Comparison of ENCODE assay signal across 22 mouse cellular contexts in the genomic region with DNA sequence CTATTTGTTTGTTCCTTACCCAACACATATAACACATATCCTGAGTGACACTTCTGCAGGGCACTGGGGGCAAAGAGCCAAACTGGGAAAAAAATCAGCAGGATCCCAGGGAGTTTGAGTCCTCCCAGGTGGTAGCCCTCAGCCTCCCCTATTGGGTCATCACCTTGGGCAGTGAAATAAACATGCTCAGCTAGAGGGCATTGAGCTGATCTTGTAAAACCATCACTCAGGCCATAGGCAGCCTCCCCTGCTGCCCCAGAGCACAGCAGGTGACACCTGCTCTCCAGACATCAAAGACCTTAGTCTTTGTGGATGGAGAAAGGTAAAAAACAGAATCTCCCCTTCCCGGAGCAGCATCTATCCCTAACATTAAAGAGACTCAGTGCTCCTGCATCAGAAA. TPM values are rescaled to one million over a fixed set of nuclear protein-coding genes. Genes with fewer than 3 reads are reported as not detected.
A peak's percentile ranks its signal among the peaks of the same experiment; 100 is the strongest.
DNase-seq lines count a peak whose midpoint lies in the region; ATAC-seq and TF ChIP-seq lines count a peak whose summit lies in the region.
"Had no signal": no experiment of that assay in that cellular context is flagged by ENCODE, and none has a peak within 500 bp of the region (broad histone marks: within the 10 kb centered on the region; RNA-seq: fewer than 3 reads in every experiment).

No protein-coding gene starts in this region.

- no peak for TF ChIP-seq POLR2A in ES-Bruce4 (IDR thresholded peaks at IDR 0.05; ENCODE audit: insufficient read depth, low read length)

- H3K4me3 ChIP-seq in kidney, embryonic 15.5 days (replicated peaks) = no peak overlapping the region
- H3K4me3 ChIP-seq in ES-Bruce4 (ENCODE audit: low read depth, low read length) = no peak overlapping the region
- H3K4me3 ChIP-seq in stomach, postnatal 0 days (ENCODE audit: low read depth, low read length) = no peak overlapping the region
- H3K4me3 ChIP-seq: forebrain, embryonic 10.5 days; forebrain, embryonic 13.5 days; heart, embryonic 13.5 days; hindbrain, embryonic 12.5 days; hindbrain, embryonic 15.5 days had no signal

- H3K4me2 ChIP-seq in kidney, embryonic 15.5 days = no peak overlapping the region
- no peak overlapping the region for H3K4me2 ChIP-seq in stomach, postnatal 0 days (replicated peaks; ENCODE audit: low read depth)
- H3K4me2 ChIP-seq: forebrain, embryonic 13.5 days; heart, embryonic 13.5 days; hindbrain, embryonic 12.5 days; hindbrain, embryonic 15.5 days had no signal

- no peak for TF ChIP-seq CTCF in ES-Bruce4 (IDR thresholded peaks at IDR 0.05; ENCODE audit: low read depth, low read length)
- TF ChIP-seq CTCF in stomach, postnatal 0 days (IDR thresholded peaks at IDR 0.05; ENCODE audit: low read depth) = no peak

- 0% methylated on average over 1 of the region's 1 CpGs for WGBS in kidney, embryonic 15.5 days
- 0% methylated on average over 1 of the region's 1 CpGs for WGBS in stomach, postnatal 0 days

- H3K36me3 ChIP-seq in kidney, embryonic 15.5 days = no peaks in the 10 kb centered on the region
- H3K36me3 ChIP-seq in ES-Bruce4 (ENCODE audit: control insufficient read depth, insufficient read depth, low read length, poor library complexity, severe bottlenecking) = no peaks in the 10 kb centered on the region
- no peaks in the 10 kb centered on the region for H3K36me3 ChIP-seq in stomach, postnatal 0 days (ENCODE audit: control insufficient read depth, insufficient read depth, low read length)
- H3K36me3 ChIP-seq: forebrain, embryonic 10.5 days; heart, embryonic 13.5 days; hindbrain, embryonic 12.5 days; hindbrain, embryonic 15.5 days had no signal

- ATAC-seq in kidney, embryonic 15.5 days (replicated peaks; ENCODE audit: low FRiP score) = peak; percentile 79; the same call in 1 of the 2 replicates
- ATAC-seq in stomach, postnatal 0 days (ENCODE audit: low FRiP score, low TSS enrichment) = no peak
- ATAC-seq: activated CD4-positive, CD25-positive, alpha-beta regulatory T cell, adult 4 months; forebrain, embryonic 13.5 days; forebrain, embryonic 16.5 days had no signal

- H3K4me1 ChIP-seq in kidney, embryonic 15.5 days = 0 out of 2 replicates have a peak, but pooled peaks cover 6% of the 10 kb centered on the region
- peaks cover 7% of the 10 kb centered on the region for H3K4me1 ChIP-seq in ES-Bruce4 (ENCODE audit: control insufficient read depth, insufficient read depth, low read length)
- H3K4me1 ChIP-seq in stomach, postnatal 0 days (replicated peaks; ENCODE audit: control insufficient read depth, insufficient read depth) = no peaks in the 10 kb centered on the region
- H3K4me1 ChIP-seq: forebrain, embryonic 13.5 days; hindbrain, embryonic 12.5 days; hindbrain, embryonic 15.5 days had no signal

- H3K27me3 ChIP-seq in kidney, embryonic 15.5 days = no peaks in the 10 kb centered on the region
- H3K27me3 ChIP-seq in ES-Bruce4 (ENCODE audit: control insufficient read depth, insufficient read depth, low read length, poor library complexity, severe bottlenecking) = no peaks in the 10 kb centered on the region
- H3K27me3 ChIP-seq in stomach, postnatal 0 days (ENCODE audit: control insufficient read depth, insufficient read depth, low read length) = no peaks in the 10 kb centered on the region
- H3K27me3 ChIP-seq: forebrain, embryonic 13.5 days; heart, embryonic 13.5 days; hindbrain, embryonic 12.5 days; hindbrain, embryonic 15.5 days had no signal

- intact Hi-C loops in heart, postnatal 14 days (cut with DNase I) = no loop called here

- no peak overlapping the region for H3K27ac ChIP-seq in kidney, embryonic 15.5 days
- H3K27ac ChIP-seq in ES-Bruce4 (ENCODE audit: insufficient read depth, low read length) = peak overlapping the region; percentile 98
- no peak overlapping the region for H3K27ac ChIP-seq in stomach, postnatal 0 days (replicated peaks)
- H3K27ac ChIP-seq: forebrain, embryonic 10.5 days; forebrain, embryonic 13.5 days; heart, embryonic 13.5 days; hindbrain, embryonic 12.5 days; hindbrain, embryonic 15.5 days had no signal

- peak; percentile 56 for DNase-seq in heart, adult 11 months
- no peak for DNase-seq in heart, postnatal 14 days
- no peak for DNase-seq in kidney, adult 11 months
- peak; percentile 14 for DNase-seq in brain, adult 2 months (ENCODE audit: low read depth, low spot score)
- DNase-seq in thymus, postnatal 10 days (ENCODE audit: low spot score in 2 of 2) = no peak
- DNase-seq in stomach, postnatal 0 days (ENCODE audit: low spot score) = no peak
- DNase-seq: adrenal gland, adult 8-10 months; adrenal gland, postnatal 25 days; cerebellum, adult 18-20 months; cerebellum, adult 9-10 months; cerebellum, postnatal 14 days; gastrocnemius, postnatal 10 days; gastrocnemius, postnatal 36 days had no signal

- 0 out of 2 replicates have a peak, but pooled peaks have one; percentile 47 for TF ChIP-seq EP300 in ES-Bruce4 (IDR thresholded peaks at IDR 0.05; ENCODE audit: insufficient read depth, low read depth, low read length)
- no peak for TF ChIP-seq EP300 in stomach, postnatal 0 days (optimal IDR thresholded peaks at IDR 0.05)

- no peaks in the 10 kb centered on the region for H3K9me3 ChIP-seq in kidney, embryonic 15.5 days (replicated peaks)
- no peaks in the 10 kb centered on the region for H3K9me3 ChIP-seq in ES-Bruce4 (replicated peaks; ENCODE audit: control insufficient read depth, insufficient read depth, low read length, poor library complexity, severe bottlenecking)
- no peaks in the 10 kb centered on the region for H3K9me3 ChIP-seq in stomach, postnatal 0 days (ENCODE audit: control insufficient read depth, low read length)
- H3K9me3 ChIP-seq: forebrain, embryonic 10.5 days; forebrain, embryonic 13.5 days; heart, embryonic 13.5 days; hindbrain, embryonic 12.5 days; hindbrain, embryonic 15.5 days had no signal

- no peak overlapping the region for H3K9ac ChIP-seq in kidney, embryonic 15.5 days
- no peak overlapping the region for H3K9ac ChIP-seq in ES-Bruce4 (ENCODE audit: low read depth, poor library complexity, severe bottlenecking)
- no peak overlapping the region for H3K9ac ChIP-seq in stomach, postnatal 0 days (ENCODE audit: low read length)
- H3K9ac ChIP-seq: forebrain, embryonic 13.5 days; heart, embryonic 13.5 days; hindbrain, embryonic 12.5 days; hindbrain, embryonic 15.5 days had no signal

RNA-seq across cellular contexts. Expression of a gene that starts 57.0 kb away (rescaled TPM):
- total RNA-seq in heart, postnatal 14 days (2021) = 1 to 10 TPM; 6.4 to 7.6 TPM
- polyA plus RNA-seq in kidney, embryonic 15.5 days (2015; fragmentation: Nextera tagmentation; extraction: Ambion mirVana) = 70.2 and 71.6 TPM in 2 replicates
- polyA plus RNA-seq in ES-Bruce4 (2011; ENCODE audit: insufficient read depth, insufficient read length, low read depth, missing spikeins) = 117 and 143 TPM in 2 replicates
- polyA plus RNA-seq in stomach, postnatal 0 days (2015; fragmentation: Nextera tagmentation; extraction: Ambion mirVana) = 36.9 and 37.7 TPM in 2 replicates

RNA-seq across cellular contexts. Expression of a gene that starts 57.2 kb away (rescaled TPM):
- 1 to 10 TPM; 1.7 TPM for total RNA-seq in heart, postnatal 14 days (2021)
- 3.2 and 3.7 TPM in 2 replicates for polyA plus RNA-seq in kidney, embryonic 15.5 days (2015; fragmentation: Nextera tagmentation; extraction: Ambion mirVana)
- 52.4 and 58.8 TPM in 2 replicates for polyA plus RNA-seq in ES-Bruce4 (2011; ENCODE audit: insufficient read depth, insufficient read length, low read depth, missing spikeins)
- polyA plus RNA-seq in stomach, postnatal 0 days (2015; fragmentation: Nextera tagmentation; extraction: Ambion mirVana) = 1.3 TPM in 2 replicates

Comparison
In these comparisons a context has a peak if more than half of its experiments do, and no peak if none do; other contexts are left out.
1. DNase-seq: peak in heart, adult 11 months (single experiment) and brain, adult 2 months (single experiment); none in heart, postnatal 14 days (0 of 2), kidney, adult 11 months (single experiment), thymus, postnatal 10 days (0 of 2) and stomach, postnatal 0 days (single experiment).
2. RNA of a gene that starts 57.2 kb away (polyA plus RNA-seq): 52.4 to 58.8 TPM in ES-Bruce4; 3.2 to 3.7 TPM in kidney, embryonic 15.5 days and 1.3 TPM in stomach, postnatal 0 days; every median in the first group is over 10 times any median in the second.